Mouse (Mus musculus) kidney, adult 9 months (tissue): ENCODE data around the gene Ilkap.

ENCODE experiments used
- DNase-seq: peaks from one replicate; pipeline ENCODE4 v3.0.0; 2022

Ilkap gene

GRCm38 (mm10) chr1:91356105-91356504, 42.5 kb downstream of the Ilkap start:
- DNase-seq = no peak

- DNase-seq = no peak
These were observed 46.3 kb downstream of the Ilkap start for GRCm38 (mm10) chr1:91352277-91352676.

GRCm38 (mm10) chr1:91351249-91351648, 47.4 kb downstream of the Ilkap start:
- no peak for DNase-seq

GRCm38 (mm10) chr1:91350841-91351240, 47.8 kb downstream of the Ilkap start, which contains the start of gene Klhl30:
Gene Klhl30, plus strand, starts transcription at chr1:91351016.
- DNase-seq = no peak

- peak; percentile 67 for DNase-seq
These were observed 51.7 kb downstream of the Ilkap start for GRCm38 (mm10) chr1:91346892-91347291.

- peak; percentile 51 for DNase-seq
These were observed 53.5 kb downstream of the Ilkap start for GRCm38 (mm10) chr1:91344921-91345685.

- no peak for DNase-seq
These were observed 54.6 kb downstream of the Ilkap start for GRCm38 (mm10) chr1:91344001-91344400.

GRCm38 (mm10) chr1:91337355-91337754, 61.3 kb downstream of the Ilkap start:
- no peak for DNase-seq

GRCm38 (mm10) chr1:91333582-91333981, 65.0 kb downstream of the Ilkap start:
- DNase-seq = no peak

GRCm38 (mm10) chr1:91332102-91332501, 66.5 kb downstream of the Ilkap start:
- no peak for DNase-seq

GRCm38 (mm10) chr1:91325488-91326042, 73.0 kb downstream of the Ilkap start:
- no peak for DNase-seq

GRCm38 (mm10) chr1:91324646-91325045, 74.0 kb downstream of the Ilkap start:
- DNase-seq = no peak
